Mouse (Mus musculus) liver, embryonic 14.5 days (tissue): ENCODE results near the gene Psmd7.

Experiments used
- CTCF ChIP-seq: IDR thresholded peaks from 2 replicates; pipeline ENCODE4 v1.5.1; 2016; ENCODE audit warnings: antibody characterized with exemption, low read depth, control low read depth
- EP300 ChIP-seq: IDR thresholded peaks from 2 replicates; pipeline ENCODE4 v1.6.1; 2016; ENCODE audit warnings: antibody characterized with exemption, low read depth

DNA sequence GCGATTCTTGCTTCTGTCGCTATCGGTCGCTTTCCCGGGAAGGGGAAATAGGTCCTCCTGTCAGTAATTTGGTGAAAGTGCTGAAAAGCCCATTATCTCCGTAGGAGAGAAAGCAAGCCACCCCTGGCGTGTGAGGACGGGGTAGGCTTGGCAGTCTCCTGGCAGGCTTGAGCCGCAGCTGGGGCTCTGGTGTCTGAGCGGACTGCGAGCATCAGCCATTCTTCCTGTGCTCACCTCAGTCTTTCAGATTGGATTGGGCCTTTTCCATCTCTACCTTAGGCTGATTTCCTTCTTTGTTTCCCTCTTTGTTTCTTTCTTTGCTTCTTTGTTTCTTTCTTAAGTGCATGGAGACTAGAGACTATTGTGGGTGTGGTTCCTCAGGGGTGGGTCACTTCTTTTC, 22.6 kb upstream of the Psmd7 start:
- no peak for TF ChIP-seq CTCF
- TF ChIP-seq EP300 = no peak
